Mouse (Mus musculus): ENCODE measurements around the gene Cuedc1.

The Cuedc1 gene

GRCm38 (mm10) chr11:88148638-88149279, 50.9 kb downstream of the Cuedc1 start:
- peak; percentile 67 for DNase-seq

GRCm38 (mm10) chr11:88151379-88152155, 53.7 kb downstream of the Cuedc1 start:
- peak; percentile 85 for DNase-seq

DNA sequence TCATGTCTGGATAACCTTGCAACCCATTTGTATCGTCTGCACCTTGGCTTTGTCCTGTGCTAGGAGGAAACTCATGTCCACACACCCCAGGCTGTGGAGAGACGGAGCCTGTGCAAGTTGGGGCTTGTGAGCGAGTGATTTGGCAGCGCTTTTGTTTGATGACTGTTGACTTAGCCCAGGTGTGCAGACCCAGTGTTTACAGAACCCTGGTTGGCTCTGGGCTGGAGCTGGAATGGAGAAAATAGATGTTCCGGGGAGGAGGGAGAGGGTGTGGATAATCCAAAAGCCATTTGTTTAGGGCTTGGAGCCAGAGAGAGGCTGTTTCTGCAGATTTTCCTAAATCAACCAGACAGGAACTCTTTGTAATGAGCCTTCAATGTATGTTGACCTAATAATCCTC, 56.0 kb downstream of the Cuedc1 start:
- no peak for DNase-seq

GRCm38 (mm10) chr11:88154500-88154899, 56.6 kb downstream of the Cuedc1 start:
- no peak for DNase-seq

GRCm38 (mm10) chr11:88155451-88155850, 57.6 kb downstream of the Cuedc1 start:
- DNase-seq = no peak

DNA sequence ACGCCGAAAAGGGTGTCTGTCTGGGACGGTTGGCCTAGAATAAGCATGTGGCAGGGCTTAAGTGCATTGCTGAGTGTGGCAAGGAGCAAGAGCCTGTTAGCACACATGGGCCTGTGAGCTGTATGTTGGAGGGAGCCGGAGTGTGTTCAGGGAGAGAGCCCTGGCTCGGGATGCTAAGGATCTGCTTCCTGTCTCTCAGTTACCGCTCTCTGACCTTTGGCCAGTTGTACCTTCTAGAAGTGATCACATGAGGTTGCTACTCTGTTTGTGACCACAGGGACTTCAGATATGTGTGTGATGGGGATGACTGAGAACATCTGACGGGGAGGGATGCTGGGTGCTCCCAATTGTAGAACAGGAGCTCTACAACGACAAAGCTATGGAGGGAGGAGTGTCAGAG, 58.1 kb downstream of the Cuedc1 start:
- DNase-seq = no peak

DNA sequence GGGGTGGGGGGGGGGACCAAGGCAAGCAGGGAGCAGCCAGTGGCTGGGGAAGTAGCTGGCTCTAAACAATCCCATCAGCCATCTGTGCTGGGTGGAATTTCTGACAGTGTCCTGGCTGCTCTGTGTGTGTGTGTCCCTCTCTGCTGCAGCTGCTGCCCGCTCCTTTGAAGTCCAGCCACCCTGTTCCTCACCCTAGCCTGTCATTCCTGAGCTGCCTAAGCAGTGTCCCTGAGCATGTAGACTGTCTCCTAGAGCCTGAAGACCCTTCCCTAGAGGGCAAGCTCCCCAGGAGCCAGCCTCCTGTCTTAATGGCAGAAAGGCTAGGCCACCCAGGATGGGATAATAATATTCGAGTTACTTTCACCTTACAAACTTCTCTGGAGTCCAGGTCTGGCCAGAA, 58.5 kb downstream of the Cuedc1 start:
- DNase-seq = no peak

- no peak for DNase-seq
Measured at GRCm38 (mm10) chr11:88158842-88159246, 61.0 kb downstream of the Cuedc1 start.

- DNase-seq = no peak
Measured at GRCm38 (mm10) chr11:88159389-88159788, 61.5 kb downstream of the Cuedc1 start.

- no peak for DNase-seq
Measured at GRCm38 (mm10) chr11:88160316-88160715, 62.5 kb downstream of the Cuedc1 start.

- DNase-seq = peak; percentile 89
Measured at GRCm38 (mm10) chr11:88161051-88161581, 63.3 kb downstream of the Cuedc1 start.

- DNase-seq = peak; percentile 93
Measured at GRCm38 (mm10) chr11:88161651-88162362, 63.9 kb downstream of the Cuedc1 start.

GRCm38 (mm10) chr11:88162740-88163139, 64.9 kb downstream of the Cuedc1 start:
- DNase-seq = no peak

DNA sequence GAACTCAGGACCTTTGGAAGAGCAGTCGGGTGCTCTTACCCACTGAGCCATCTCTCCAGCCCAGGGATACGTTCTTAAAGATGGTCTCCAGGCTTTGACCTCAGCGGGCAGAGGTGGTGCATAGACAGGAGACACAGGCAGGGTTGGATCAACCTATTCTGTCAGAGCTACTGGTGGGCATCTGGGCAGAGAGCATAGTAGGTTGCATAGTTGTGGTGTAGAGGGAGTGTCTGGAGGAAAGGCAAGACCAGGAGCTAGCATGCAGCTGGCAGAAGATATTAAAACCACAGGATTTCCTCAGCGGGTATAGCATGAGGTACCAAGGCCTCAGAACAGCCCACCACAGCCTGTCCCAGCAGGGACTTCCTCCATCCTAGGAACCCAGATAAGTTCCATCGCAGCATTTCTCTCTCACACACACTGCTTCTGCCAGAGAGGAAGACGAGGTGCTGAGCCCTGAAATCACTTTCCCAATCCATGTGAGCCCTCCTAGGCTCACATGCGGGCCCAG, 66.4 kb downstream of the Cuedc1 start:
- DNase-seq = no peak

- DNase-seq = peak; percentile 88
Measured at GRCm38 (mm10) chr11:88164801-88165377, 67.0 kb downstream of the Cuedc1 start.

- DNase-seq = no peak
Measured at GRCm38 (mm10) chr11:88165683-88166364, 68.0 kb downstream of the Cuedc1 start.

DNA sequence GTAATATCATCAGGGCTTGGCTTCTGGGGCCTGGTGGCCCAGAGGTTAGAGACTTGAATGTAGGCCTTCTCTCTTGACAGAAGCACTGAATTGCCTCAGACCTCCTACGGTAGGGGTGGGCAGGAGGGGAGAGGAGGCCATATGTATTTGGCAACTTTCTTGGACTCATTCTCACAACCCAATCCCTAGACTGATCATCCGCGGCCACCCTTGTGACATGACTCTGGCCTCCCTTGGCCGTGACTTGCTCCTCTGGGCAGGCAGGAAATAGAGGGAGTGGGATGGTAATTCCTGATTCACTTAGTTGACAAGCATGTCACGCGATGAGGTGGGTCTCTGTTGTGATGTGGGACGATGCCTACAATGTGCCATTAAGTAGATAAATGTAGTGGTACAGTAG, 68.6 kb downstream of the Cuedc1 start:
- DNase-seq = no peak

GRCm38 (mm10) chr11:88168611-88169010, 70.8 kb downstream of the Cuedc1 start:
- no peak for DNase-seq

DNA sequence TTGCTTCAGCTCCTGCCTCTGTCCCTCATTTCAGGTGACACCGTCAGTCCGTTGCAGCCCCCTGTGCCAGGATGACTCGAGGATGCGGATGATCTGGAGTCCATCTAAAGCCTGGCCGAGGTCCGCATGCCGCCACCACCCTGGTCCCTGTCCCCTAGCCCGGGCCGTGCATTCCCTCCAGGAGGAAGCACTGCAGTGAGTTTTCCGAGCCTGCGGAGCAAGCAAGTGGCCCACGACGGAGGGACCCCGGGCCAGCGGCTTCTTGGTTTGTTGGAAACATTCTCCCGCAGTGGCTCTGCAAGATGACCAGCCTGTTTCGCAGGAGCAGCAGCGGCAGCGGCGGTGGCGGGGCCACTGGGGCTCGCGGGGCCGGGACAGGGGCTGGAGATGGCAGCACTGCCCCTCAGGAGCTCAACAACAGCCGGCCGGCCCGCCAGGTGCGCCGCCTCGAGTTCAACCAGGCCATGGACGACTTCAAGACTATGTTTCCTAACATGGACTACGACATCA, 71.7 kb downstream of the Cuedc1 start:
- DNase-seq = no peak

- DNase-seq = no peak
Measured at GRCm38 (mm10) chr11:88170606-88171005, 72.7 kb downstream of the Cuedc1 start.

DNA sequence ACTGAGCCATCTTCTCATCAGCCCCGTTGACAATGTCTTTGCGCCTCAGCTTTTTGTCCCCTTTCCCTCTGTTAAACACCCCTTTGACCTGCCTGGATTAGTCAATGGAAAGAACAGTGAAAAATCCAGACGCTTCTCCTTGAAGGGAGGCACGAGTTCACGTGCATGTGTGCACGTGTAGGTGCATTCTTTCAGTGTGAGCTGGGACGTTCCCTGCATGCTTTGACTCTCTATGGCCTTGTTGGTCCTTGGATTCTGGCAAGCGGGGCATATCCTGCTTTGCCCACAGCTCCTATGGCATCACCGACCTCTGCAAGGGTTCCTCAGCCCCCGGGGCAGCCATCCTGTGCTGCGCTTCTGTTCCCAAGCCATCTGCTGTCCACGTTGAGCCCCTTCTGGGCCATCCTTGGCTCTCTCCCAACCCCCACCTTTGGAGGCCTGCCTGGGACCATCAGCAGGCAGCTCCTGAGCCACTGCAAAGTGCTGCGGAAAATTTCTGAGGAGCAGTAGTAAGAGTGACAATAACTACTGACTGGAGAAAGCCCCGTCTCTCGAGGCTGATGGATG, 74.1 kb downstream of the Cuedc1 start:
- no peak for DNase-seq

All from kidney, postnatal 14 days (tissue).